Mouse (Mus musculus) lung, adult 2 months (tissue): ENCODE results near the gene Pramel1. TPM values are rescaled to one million over a fixed set of nuclear protein-coding genes. Genes with fewer than 3 reads are reported as not detected.
A peak's percentile ranks its signal among the peaks of the same experiment; 100 is the strongest.
"Not testable (repeated sequence)": the region's sequence is repeated elsewhere in the genome, so short reads cannot be mapped to it uniquely, and the experiment has no call there.

Source experiments
- DNase-seq: peaks from one replicate; pipeline ENCODE4 v3.0.0; 2022
- H3K4me1 ChIP-seq: fragments of 200-500 bp; 2 replicates; pipeline ENCODE4 v1.6.1; 2011; ENCODE audit warnings: low read length; ENCODE audit not compliant: control insufficient read depth, insufficient read depth
- H3K4me3 ChIP-seq: fragments of 200-500 bp; replicated peaks from 2 replicates; pipeline ENCODE3; 2011; ENCODE audit warnings: low read depth, mild to moderate bottlenecking, control low read depth, low read length; ENCODE audit errors: extremely low read depth
- CTCF ChIP-seq: fragments of 200-500 bp; IDR thresholded peaks from 2 replicates; pipeline ENCODE4 v1.5.1; 2011; ENCODE audit warnings: mild to moderate bottlenecking, low read length, control low read depth; ENCODE audit not compliant: insufficient read depth
- POLR2A ChIP-seq: fragments of 200-500 bp; IDR thresholded peaks from 2 replicates; pipeline ENCODE4 v1.6.1; 2011; ENCODE audit warnings: low read depth, mild to moderate bottlenecking, control low read depth, low read length, borderline replicate concordance; ENCODE audit errors: extremely low read depth
- WGBS: fragments of 180-500 bp; shearing (Covaris S2); methylation state at CpG from one replicate; pipeline ENCODE4 v1.1.7; 2018; 5-methylcytosine and 5-hydroxymethylcytosine counted together
- polyA plus RNA-seq: library from polyadenylated mRNA; depleted of rRNA; stranded (reverse); fragments of >200 nt; gene quantifications from 2 replicates; pipeline ENCODE4 v1.2.3, GENCODE M21; 2012; rRNA removed

Gene Pramel1
- polyA plus RNA-seq, 1 experiment: not detected

DNA sequence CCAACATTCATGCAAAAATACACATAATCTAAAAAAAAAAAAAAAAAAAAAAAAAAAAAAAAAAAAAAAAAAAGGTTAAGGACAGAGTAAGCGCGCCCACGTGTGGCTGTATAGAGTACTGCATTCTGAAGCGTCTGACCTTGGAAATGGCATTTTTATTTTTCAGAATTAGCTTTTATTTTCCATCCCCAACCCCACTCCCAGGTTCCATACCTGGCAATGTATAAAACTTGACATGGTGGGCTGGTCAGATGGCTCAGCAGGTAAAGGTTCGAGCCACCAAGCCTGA, 13.6 kb upstream of the Pramel1 start:
- TF ChIP-seq CTCF (peak; percentile 54), POLR2A (no peak)
- no peak overlapping the region for H3K4me3 ChIP-seq
- H3K4me1 ChIP-seq: no peaks in the 10 kb centered on the region
- DNase-seq: peak; percentile 14
- WGBS: 1% methylated on average over 5 of the region's 5 CpGs

DNA sequence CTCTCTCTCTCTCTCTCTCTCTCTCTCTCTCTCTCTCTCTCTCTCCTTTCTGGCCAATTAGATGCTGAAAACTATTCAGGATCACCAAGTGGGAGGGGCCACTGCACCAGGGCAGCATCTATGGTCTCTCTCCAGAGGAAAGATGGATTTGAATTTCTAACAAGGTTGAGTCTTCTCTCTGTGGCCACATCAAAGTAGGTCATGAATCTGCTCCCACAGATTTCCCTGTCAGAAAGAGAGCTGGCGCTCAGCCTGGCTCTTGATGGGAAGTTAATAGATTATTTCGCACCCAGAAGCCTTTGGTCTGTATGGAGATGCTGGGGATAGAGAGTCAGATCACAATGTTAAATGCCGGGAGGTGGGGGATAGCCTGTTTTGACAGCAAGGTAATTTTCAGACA, 12.1 kb upstream of the Pramel1 start:
- WGBS: 67% methylated on average over 3 of the region's 3 CpGs
- no peak overlapping the region for H3K4me3 ChIP-seq
- DNase-seq: no peak
- TF ChIP-seq CTCF: no peak
- no peak for TF ChIP-seq POLR2A
- no peaks in the 10 kb centered on the region for H3K4me1 ChIP-seq

DNA sequence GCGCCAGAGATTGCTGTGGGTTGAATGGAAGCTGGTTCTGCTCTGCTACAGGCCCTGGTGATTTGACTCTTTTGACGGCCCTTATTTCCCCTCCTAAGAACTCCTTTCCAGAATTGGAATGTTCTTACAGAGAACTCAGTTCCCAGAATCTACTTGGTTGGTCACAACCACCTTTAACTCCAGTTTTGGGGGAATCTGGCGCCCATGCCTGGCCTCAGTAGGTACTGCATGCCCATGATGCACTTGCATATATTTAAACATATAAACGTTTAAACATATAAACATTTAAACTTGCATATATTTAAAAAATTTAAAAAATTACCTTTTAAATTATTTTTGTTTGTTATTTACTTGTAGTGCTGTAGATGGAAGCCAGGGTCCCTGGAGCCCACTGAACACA, 10.6 kb upstream of the Pramel1 start:
- TF ChIP-seq CTCF: 0 out of 2 replicates have a peak, but pooled peaks have one; percentile 11
- TF ChIP-seq POLR2A: no peak
- H3K4me3 ChIP-seq: no peak overlapping the region
- WGBS: 33% methylated on average over 4 of the region's 4 CpGs
- no peaks in the 10 kb centered on the region for H3K4me1 ChIP-seq
- DNase-seq: no peak

DNA sequence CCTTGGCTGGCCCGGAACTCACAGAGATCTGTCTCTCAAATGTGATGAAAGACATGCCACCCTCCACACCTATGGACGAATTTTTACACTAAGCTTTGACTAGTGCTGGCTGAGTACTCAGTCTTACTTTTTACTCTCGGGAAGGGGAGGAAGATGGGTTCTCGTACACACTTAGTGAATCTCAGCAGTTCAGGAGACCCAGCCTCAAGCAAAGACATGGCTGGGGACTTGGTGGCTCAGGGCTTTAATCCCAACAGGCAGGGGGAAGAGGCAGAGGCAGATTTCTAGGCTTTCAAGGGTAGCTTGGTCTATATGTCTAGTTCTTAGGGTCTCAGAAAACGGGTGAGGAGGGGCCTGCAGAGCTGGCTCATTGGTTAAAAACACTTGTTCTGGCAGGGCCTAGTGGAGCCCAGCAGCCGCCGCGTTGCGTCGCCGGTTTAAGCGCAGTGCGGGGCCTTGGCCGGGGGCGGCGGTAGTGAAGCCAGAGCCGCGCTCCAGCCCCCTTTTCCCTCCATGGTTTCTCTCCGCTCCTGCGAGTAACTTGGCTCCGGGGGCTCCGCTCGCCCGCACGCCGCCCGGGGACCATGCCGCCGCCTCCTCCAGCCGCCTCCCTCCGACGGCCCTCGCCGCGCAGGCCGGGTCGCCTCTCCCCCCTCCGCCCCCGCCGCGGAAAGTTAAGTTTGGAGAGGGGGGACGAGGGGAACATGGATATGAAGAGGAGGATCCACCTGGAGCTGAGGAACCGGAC, 5.1 kb upstream of the Pramel1 start:
- WGBS: 8% methylated on average over 42 of the region's 43 CpGs
- peak; percentile 9 for DNase-seq
- no peak overlapping the region for H3K4me3 ChIP-seq
- no peaks in the 10 kb centered on the region; the same call in 1 of the 2 replicates for H3K4me1 ChIP-seq
- TF ChIP-seq CTCF (no peak), POLR2A (no peak)

DNA sequence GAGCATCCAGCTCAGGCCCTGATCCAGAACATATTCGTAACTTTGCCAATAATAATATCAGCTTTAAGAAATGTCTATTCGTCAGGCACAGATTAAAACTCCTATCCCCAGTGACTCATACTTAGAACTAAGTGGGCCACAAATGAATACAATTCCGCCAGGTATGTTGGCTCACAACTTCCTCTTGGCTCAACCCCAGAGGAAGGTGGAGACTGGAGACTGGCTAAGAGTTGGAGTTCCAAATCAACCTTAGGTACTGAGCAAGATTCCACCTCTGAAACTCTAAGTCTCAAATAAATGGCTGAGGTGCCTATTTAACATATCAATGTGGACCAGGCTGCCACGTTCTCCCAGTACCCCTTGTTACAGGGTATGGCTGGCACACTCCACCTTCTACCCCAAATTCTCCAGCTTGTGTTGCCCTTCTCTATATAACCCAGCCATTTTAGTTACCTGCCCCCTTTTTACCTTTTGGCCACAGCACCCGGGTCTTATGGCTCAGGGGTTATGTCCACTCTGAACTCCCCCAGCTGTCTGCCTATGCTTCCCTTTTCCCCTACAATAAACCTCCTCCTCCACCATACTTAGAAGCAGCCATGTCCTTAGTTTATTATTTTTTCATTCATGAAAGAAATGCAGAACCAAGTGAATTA, 17.5 kb downstream of the Pramel1 start:
- TF ChIP-seq POLR2A (no peak), CTCF (no peak)
- 60% methylated on average over 5 of the region's 5 CpGs for WGBS
- peak overlapping the region; percentile 30 for H3K4me3 ChIP-seq
- DNase-seq: peak; percentile 5
- H3K4me1 ChIP-seq: peaks cover 4% of the 10 kb centered on the region; the same call in 1 of the 2 replicates

DNA sequence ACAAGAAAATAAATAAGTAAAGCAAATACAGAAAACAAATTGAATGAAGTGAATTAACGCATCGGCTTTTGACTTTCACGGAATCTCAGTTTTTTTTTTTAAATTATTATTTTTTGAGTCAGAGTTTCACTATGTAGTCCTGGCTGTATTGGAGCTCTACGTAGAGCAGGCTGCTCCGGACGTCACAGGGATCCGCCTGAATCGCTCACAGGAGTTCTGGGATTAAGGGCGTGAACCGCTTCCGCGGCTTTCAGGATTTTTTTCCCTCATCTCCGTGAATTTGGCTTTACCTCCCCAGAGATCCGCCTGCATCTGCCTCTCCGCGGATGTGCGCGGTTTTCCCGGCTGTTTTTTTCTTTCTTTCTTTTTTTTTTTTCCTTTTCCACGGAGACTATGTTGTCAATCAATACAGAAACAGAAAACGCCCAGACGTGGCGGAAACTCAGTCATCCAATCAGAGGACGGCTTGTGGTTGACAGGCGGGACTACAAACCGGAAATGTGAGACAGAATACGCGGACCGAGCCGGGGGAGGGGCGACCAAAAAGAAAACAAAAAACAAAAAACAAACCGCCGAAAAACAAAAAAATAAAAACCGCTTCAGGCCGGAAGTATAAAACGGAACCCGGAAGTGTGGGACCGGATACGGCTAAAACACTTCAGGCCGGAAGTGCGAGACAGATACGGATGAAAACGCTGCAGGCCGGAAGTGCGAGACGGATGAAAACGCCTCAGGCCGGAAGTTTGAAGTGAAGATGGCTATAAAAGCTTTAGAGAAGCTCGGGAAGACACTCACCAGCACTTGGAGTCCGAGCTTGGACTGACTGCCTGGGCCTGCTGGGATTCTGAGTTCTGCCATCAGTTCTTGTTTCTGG, 18.2 kb downstream of the Pramel1 start, which contains the start of gene Pramef8:
Gene Pramef8 (plus strand): TSS at position 208 of the 874 bp plus-strand sequence.
- TF ChIP-seq CTCF (no peak), POLR2A (peak; percentile 36; the same call in 1 of the 2 replicates)
- DNase-seq: peak; percentile 91
- under 1% methylated on average over 50 of the region's 50 CpGs for WGBS
- Histone ChIP-seq H3K4me3 (peak within 1 kb of the TSS; percentile 80), H3K4me1 (peaks cover 4% of the 10 kb centered on the region; the same call in 1 of the 2 replicates)

DNA sequence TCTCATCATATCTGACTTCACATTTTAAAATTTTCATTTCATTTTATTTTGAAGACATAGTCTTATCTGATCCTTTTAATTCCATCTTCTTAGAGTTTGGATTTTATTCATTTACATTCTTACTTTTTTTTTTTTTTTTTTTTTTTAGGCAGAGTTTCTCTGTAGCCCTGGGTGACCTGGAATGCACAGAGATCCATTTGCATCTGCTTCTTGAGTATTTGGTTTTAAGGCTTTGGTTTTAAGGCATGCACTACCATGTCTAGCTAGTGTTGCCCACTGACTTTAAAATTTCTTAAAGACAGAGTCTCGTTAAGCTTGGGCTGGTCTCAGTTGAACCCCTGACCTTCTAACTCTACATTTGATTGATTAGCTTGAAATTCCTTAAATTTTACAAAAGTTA, 19.4 kb downstream of the Pramel1 start:
- H3K4me3 ChIP-seq: no peak overlapping the region
- 89% methylated on average over 1 of the region's 1 CpGs for WGBS
- peaks cover 4% of the 10 kb centered on the region; the same call in 1 of the 2 replicates for H3K4me1 ChIP-seq
- TF ChIP-seq POLR2A (no peak), CTCF (no peak)
- no peak for DNase-seq

DNA sequence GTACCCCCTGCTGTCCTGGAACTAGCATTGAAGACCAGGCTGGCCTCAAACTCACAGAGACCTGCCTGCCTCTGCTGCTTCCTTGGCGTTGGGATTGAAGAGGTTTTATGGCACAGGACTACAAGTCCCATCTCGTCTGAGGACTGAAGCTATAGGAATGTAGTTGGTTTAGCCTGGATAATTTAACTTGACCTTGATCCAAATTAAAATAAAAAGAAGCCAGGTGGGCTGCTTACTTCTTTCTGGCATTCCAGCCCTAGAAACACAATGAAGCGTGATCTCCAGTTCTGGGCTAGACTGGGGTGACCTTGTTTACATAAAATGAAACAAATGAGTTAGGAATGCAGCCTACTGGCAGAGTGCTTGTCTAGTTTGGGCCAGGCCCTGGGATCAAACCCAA, 19.9 kb downstream of the Pramel1 start:
- WGBS: 92% methylated on average over 3 of the region's 3 CpGs
- peaks cover 4% of the 10 kb centered on the region; the same call in 1 of the 2 replicates for H3K4me1 ChIP-seq
- DNase-seq: no peak
- TF ChIP-seq CTCF (no peak), POLR2A (no peak)
- H3K4me3 ChIP-seq: no peak overlapping the region

DNA sequence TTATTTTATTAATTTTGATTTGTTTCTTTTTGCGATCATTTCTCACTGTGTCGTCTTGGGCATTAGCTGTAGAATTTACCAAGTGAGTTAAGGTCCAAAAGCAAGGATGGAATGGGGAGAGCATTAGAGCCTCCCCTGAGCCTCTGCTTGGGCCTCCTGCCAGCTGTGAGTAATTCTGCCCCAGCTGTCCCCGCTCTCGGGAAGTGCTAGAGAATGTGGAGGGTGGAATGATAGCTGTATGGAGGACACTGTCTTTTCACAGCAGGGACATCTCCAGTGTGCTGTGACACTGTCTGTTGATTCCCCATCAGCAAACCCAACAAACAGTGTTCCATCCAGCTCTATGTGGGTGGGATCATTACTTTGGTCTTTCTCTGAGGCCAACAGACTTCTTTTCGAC, 32.5 kb downstream of the Pramel1 start:
- not testable (repeated sequence) for H3K4me1 ChIP-seq, DNase-seq, H3K4me3 ChIP-seq
- 52% methylated on average over 5 of the region's 5 CpGs for WGBS

Other genes starting within 250 kb of the Pramel1 start
- gene Prdm2, start 181.4 kb upstream of the Pramel1 start, polyA plus RNA-seq: 11.6 and 16.8 TPM in 2 replicates
- gene Pdpn, start 94.9 kb upstream of the Pramel1 start, polyA plus RNA-seq: 20.8 and 44.8 TPM in 2 replicates
- 0.07 and 0.25 TPM in 2 replicates for gene Lrrc38, start 44.7 kb upstream of the Pramel1 start, polyA plus RNA-seq
- gene Pramef8, start 18.0 kb downstream of the Pramel1 start, polyA plus RNA-seq: 4.4 and 6.0 TPM in 2 replicates
- not detected in 2 replicates for gene Oog4, start 55.9 kb downstream of the Pramel1 start, polyA plus RNA-seq
- gene Gm13043, start 116.9 kb downstream of the Pramel1 start, polyA plus RNA-seq: not detected in 2 replicates
- not detected in 2 replicates for gene Gm13040, start 141.5 kb downstream of the Pramel1 start, polyA plus RNA-seq
- gene BC080695, start 157.3 kb downstream of the Pramel1 start, polyA plus RNA-seq: not detected in 2 replicates
- gene Gm13057, start 157.3 kb downstream of the Pramel1 start, polyA plus RNA-seq: not detected in 2 replicates
- gene Gm13083, start 220.6 kb downstream of the Pramel1 start, polyA plus RNA-seq: not detected in 2 replicates